Mouse (Mus musculus) left cerebral cortex, adult 11 months (tissue): ENCODE results near the gene Ptgr2.
"Not testable (repeated sequence)": the region's sequence is repeated elsewhere in the genome, so short reads cannot be mapped to it uniquely, and the experiment has no call there.

Source experiments
- DNase-seq: peaks from one replicate; pipeline ENCODE4 v3.0.0; 2022; ENCODE audit warnings: low spot score

Ptgr2 gene

GRCm38 (mm10) chr12:84304554-84304953, 19.5 kb downstream of the Ptgr2 start:
- no peak for DNase-seq

- DNase-seq: no peak
Measured at GRCm38 (mm10) chr12:84311306-84311705, 26.3 kb downstream of the Ptgr2 start.

- DNase-seq: no peak
Measured at GRCm38 (mm10) chr12:84316006-84316405, 31.0 kb downstream of the Ptgr2 start.

- DNase-seq: peak; percentile 69
Measured at GRCm38 (mm10) chr12:84316721-84317621, 31.9 kb downstream of the Ptgr2 start, which contains the start of gene Zfp410. TSS of gene Zfp410 (plus strand) at chr12:84316852.

- DNase-seq: no peak
Measured at GRCm38 (mm10) chr12:84327111-84327512, 42.1 kb downstream of the Ptgr2 start.

GRCm38 (mm10) chr12:84336963-84337625, 52.1 kb downstream of the Ptgr2 start:
- DNase-seq: no peak

GRCm38 (mm10) chr12:84347192-84347591, 62.2 kb downstream of the Ptgr2 start:
- no peak for DNase-seq

- DNase-seq: not testable (repeated sequence)
Measured at GRCm38 (mm10) chr12:84358699-84359098, 73.7 kb downstream of the Ptgr2 start.

- DNase-seq: peak; percentile 96
Measured at GRCm38 (mm10) chr12:84361555-84362489, 76.8 kb downstream of the Ptgr2 start, which contains the start of the genes Coq6 and Fam161b. TSS of gene Coq6 (plus strand) at chr12:84361657. TSS of gene Fam161b (minus strand) at chr12:84361833.

GRCm38 (mm10) chr12:84362872-84363271, 77.8 kb downstream of the Ptgr2 start:
- DNase-seq: no peak

- no peak for DNase-seq
Measured at GRCm38 (mm10) chr12:84364291-84364690, 79.3 kb downstream of the Ptgr2 start.

GRCm38 (mm10) chr12:84365137-84365536, 80.1 kb downstream of the Ptgr2 start:
- no peak for DNase-seq
